Mouse (Mus musculus) olfactory bulb, adult 2 months (tissue): ENCODE measurements around the gene Trio.

ENCODE experiments used
- CTCF ChIP-seq: fragments of 200-500 bp; IDR thresholded peaks from 2 replicates; pipeline ENCODE4 v1.5.1; 2012; ENCODE audit warnings: low read depth, mild to moderate bottlenecking, low read length, moderate library complexity; ENCODE audit not compliant: insufficient read depth
- POLR2A ChIP-seq: fragments of 200-500 bp; IDR thresholded peaks from 2 replicates; pipeline ENCODE4 v1.6.1; 2012; ENCODE audit warnings: mild to moderate bottlenecking, low read depth, low read length, moderate library complexity; ENCODE audit not compliant: insufficient read depth

- TF ChIP-seq CTCF (no peak), POLR2A (no peak)
These were observed 9.0 kb upstream of the Trio start for GRCm38 (mm10) chr15:28034636-28035035.
